Mouse (Mus musculus) adrenal gland, adult (tissue): ENCODE measurements at regions not wholly inside any gene's neighbourhood (a gene's known extent, or its start where the extent isn't known, plus 50 kb on each side); places are given as distances from the start of the nearest gene placed in this dataset.

Experiments
- DNase-seq, 2 experiments: peaks; one replicate each; pipeline ENCODE4 v3.0.0; 2022 to 2023; ENCODE audit warnings: low spot score in 1 of 2; ENCODE audit not compliant: inconsistent age in 2 of 2

GRCm38 (mm10) chr8:126751416-126752140 is 157.8 kb upstream of the Irf2bp2 start:
- no peak for DNase-seq

- DNase-seq = no peak
These were observed 152.4 kb upstream of the Irf2bp2 start for GRCm38 (mm10) chr8:126745992-126746775.

GRCm38 (mm10) chr8:126744747-126745382 is 151.1 kb upstream of the Irf2bp2 start:
- no peak for DNase-seq

- no peak for DNase-seq
These were observed 149.5 kb upstream of the Irf2bp2 start for GRCm38 (mm10) chr8:126743296-126743695.

GRCm38 (mm10) chr8:126742081-126742480 is 148.3 kb upstream of the Irf2bp2 start:
- no peak for DNase-seq

GRCm38 (mm10) chr8:126741031-126741430 is 147.2 kb upstream of the Irf2bp2 start:
- no peak for DNase-seq

- DNase-seq = no peak
These were observed 146.0 kb upstream of the Irf2bp2 start for GRCm38 (mm10) chr8:126739768-126740167.

- no peak for DNase-seq
These were observed 143.2 kb upstream of the Irf2bp2 start for GRCm38 (mm10) chr8:126737032-126737431.

- peak; percentile 90 to 93 for DNase-seq
These were observed 142.7 kb upstream of the Irf2bp2 start for GRCm38 (mm10) chr8:126736441-126736962.

- DNase-seq = peak; percentile 91 to 95
These were observed 142.0 kb upstream of the Irf2bp2 start for GRCm38 (mm10) chr8:126735488-126736440.

- DNase-seq = peak in 1 of 2 experiments; percentile 62
These were observed 141.1 kb upstream of the Irf2bp2 start for GRCm38 (mm10) chr8:126734743-126735487.

- DNase-seq = no peak
These were observed 140.0 kb upstream of the Irf2bp2 start for GRCm38 (mm10) chr8:126733779-126734178.

- peak in 1 of 2 experiments; percentile 56 for DNase-seq
These were observed 139.5 kb upstream of the Irf2bp2 start for GRCm38 (mm10) chr8:126733307-126733706.

- no peak for DNase-seq
These were observed 136.3 kb upstream of the Irf2bp2 start for GRCm38 (mm10) chr8:126730017-126730631.

GRCm38 (mm10) chr8:126728987-126729632 is 135.3 kb upstream of the Irf2bp2 start:
- no peak for DNase-seq

- no peak for DNase-seq
These were observed 134.3 kb upstream of the Irf2bp2 start for GRCm38 (mm10) chr8:126728135-126728534.

- DNase-seq = no peak
These were observed 133.3 kb upstream of the Irf2bp2 start for GRCm38 (mm10) chr8:126727068-126727467.

GRCm38 (mm10) chr8:126723259-126724122 is 129.7 kb upstream of the Irf2bp2 start:
- DNase-seq = no peak
